Mouse (Mus musculus) heart, postnatal 0 days (tissue): ENCODE measurements around the gene Dgkd. TPM values are rescaled to one million over a fixed set of nuclear protein-coding genes. Genes with fewer than 3 reads are reported as not detected.
A peak's percentile ranks its signal among the peaks of the same experiment; 100 is the strongest.

Experiments used
- ATAC-seq: fragments of 200-750 bp; cut with Nextera tagmentation; 2 replicates; pipeline ENCODE4 v1.8.0; 2017; ENCODE audit warnings: low read depth, moderate number of reproducible peaks, moderate library complexity; ENCODE audit not compliant: insufficient read depth
- DNase-seq: peaks from one replicate; pipeline ENCODE4 v3.0.0-alpha.2; 2016; ENCODE audit warnings: low spot score
- H3K27ac ChIP-seq: fragments of 300-500 bp; sonication (generic); 2 replicates; pipeline ENCODE4 v1.5.1; 2014; ENCODE audit warnings: low read depth, mild to moderate bottlenecking
- H3K27me3 ChIP-seq: fragments of 300-500 bp; sonication (generic); 2 replicates; pipeline ENCODE4 v1.6.1; 2014; ENCODE audit warnings: low read length, mixed read lengths; ENCODE audit not compliant: control insufficient read depth, insufficient read depth
- H3K36me3 ChIP-seq: fragments of 300-500 bp; sonication (generic); replicated peaks from 2 replicates; pipeline ENCODE4 v1.6.1; 2014; ENCODE audit warnings: low read length, mixed read lengths; ENCODE audit not compliant: control insufficient read depth, insufficient read depth
- H3K4me1 ChIP-seq: fragments of 300-500 bp; sonication (generic); 2 replicates; pipeline ENCODE4 v1.6.1; 2014; ENCODE audit warnings: antibody characterized with exemption; ENCODE audit not compliant: control insufficient read depth, insufficient read depth
- H3K4me2 ChIP-seq: fragments of 300-500 bp; sonication (generic); 2 replicates; pipeline ENCODE4 v1.6.1; 2014; ENCODE audit warnings: low read depth, mild to moderate bottlenecking, low read length, moderate library complexity
- H3K4me3 ChIP-seq: fragments of 300-500 bp; sonication (generic); 2 replicates; pipeline ENCODE4 v1.5.1; 2014; ENCODE audit warnings: low read depth, low read length
- H3K9ac ChIP-seq: fragments of 300-500 bp; sonication (generic); replicated peaks from 2 replicates; pipeline ENCODE4 v1.6.1; 2014; ENCODE audit warnings: low read depth, low read length, mixed read lengths
- H3K9me3 ChIP-seq: fragments of 300-500 bp; sonication (generic); replicated peaks from 2 replicates; pipeline ENCODE4 v1.6.1; 2016; ENCODE audit warnings: low read length; ENCODE audit not compliant: control insufficient read depth
- CTCF ChIP-seq: IDR thresholded peaks from 2 replicates; pipeline ENCODE4 v1.5.1; 2016; ENCODE audit warnings: antibody characterized with exemption, control low read depth, low read depth
- EP300 ChIP-seq: IDR thresholded peaks from 2 replicates; pipeline ENCODE4 v1.6.1; 2016; ENCODE audit warnings: antibody characterized with exemption, low read depth
- WGBS: fragments of 180-500 bp; shearing (Covaris S2); extraction: QIAGEN DNeasy Blood & Tissue Kit; methylation state at CpG from one replicate; pipeline ENCODE4 v1.1.7; 2014; 5-methylcytosine and 5-hydroxymethylcytosine counted together
- polyA plus RNA-seq: library from polyadenylated mRNA; unstranded; fragments of >200 nt; fragmentation: Nextera tagmentation; extraction: Ambion mirVana; gene quantifications from 2 replicates; pipeline ENCODE4 v1.2.1, GENCODE M21; 2015
- total RNA-seq: library from RNA; depleted of rRNA; stranded (reverse); fragments of >200 nt; gene quantifications from 2 replicates; pipeline ENCODE4 v1.2.3, GENCODE M21; 2014; ENCODE audit warnings: low replicate concordance

Dgkd gene
- total and polyA plus RNA-seq, 2 experiments from 2014 or later = 14.1 to 40.5 TPM

DNA sequence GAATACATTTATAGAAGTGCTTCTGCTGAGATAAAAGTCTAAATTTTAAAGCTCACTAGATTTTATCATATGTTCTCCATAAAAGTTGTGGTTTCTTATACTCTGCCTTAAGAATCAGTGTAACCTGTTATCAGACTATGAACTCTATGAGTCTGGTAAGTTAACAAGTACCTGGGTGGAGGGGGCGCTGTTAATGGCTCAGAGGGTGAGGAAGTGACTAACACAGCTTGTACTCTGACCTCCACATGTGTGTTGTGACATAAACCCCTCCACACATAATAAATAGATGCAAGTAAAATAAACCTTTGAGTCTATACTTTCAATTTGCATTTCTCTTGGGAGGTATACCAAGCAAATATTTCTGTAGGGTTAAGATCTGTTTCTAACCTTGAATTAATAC lies 57.3 kb downstream of the Dgkd start:
- DNase-seq (no peak), ATAC-seq (no peak)
- Histone ChIP-seq H3K4me3 (no peak overlapping the region), H3K36me3 (0 out of 2 replicates have a peak, but pooled peaks cover 14% of the 10 kb centered on the region), H3K9ac (no peak overlapping the region), H3K27ac (no peak overlapping the region), H3K9me3 (no peaks in the 10 kb centered on the region), H3K4me1 (peaks cover 12% of the 10 kb centered on the region), H3K4me2 (no peak overlapping the region), H3K27me3 (no peaks in the 10 kb centered on the region)
- TF ChIP-seq CTCF = no peak
- no peak for TF ChIP-seq EP300
- WGBS = 78% methylated on average over 1 of the region's 1 CpGs

DNA sequence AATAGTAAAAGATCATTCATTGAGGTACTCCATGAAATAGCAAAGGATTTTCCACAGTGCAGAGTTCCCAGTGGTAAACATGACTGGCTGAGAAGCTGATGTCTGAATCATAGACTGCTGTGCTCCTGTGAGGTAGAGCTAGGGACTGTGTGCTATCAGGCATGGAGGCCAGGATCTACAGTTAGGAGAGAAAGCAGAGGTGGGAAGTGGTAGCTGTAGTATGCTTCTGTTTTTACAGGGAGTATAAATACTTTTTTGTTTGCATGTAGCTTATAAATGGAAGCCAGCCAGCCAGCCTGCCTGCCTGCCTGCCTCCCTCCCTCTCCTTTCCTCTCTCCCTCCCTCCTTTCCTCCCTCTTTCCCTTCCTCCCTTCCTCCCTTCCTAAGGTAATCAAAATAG lies 60.3 kb downstream of the Dgkd start:
- Histone ChIP-seq H3K27ac (no peak overlapping the region), H3K4me2 (no peak overlapping the region), H3K9me3 (no peaks in the 10 kb centered on the region), H3K27me3 (no peaks in the 10 kb centered on the region), H3K4me1 (peaks cover 12% of the 10 kb centered on the region), H3K9ac (no peak overlapping the region), H3K4me3 (no peak overlapping the region), H3K36me3 (peaks cover 32% of the 10 kb centered on the region)
- ATAC-seq (no peak), DNase-seq (no peak)
- TF ChIP-seq CTCF = no peak
- no peak for TF ChIP-seq EP300

DNA sequence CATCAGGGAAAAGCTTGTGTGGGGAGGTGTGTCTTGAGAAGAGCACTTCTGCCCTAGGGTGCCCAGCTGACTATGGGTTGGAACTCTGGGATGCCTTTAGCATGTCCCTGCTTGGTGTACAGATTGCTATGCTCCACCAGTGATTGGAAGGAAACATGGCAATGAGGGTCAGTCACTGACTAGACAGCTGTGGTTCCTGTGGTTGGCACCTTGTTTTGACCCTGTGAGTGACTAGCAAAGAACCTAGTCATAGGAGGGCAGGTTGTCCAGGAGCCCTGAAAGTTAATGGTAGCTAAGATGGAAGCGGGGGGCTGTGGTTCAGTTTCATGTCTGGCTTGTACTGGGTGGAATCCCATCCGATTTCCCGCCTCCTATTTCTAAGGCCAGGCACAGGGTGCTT lies 64.3 kb downstream of the Dgkd start:
- Histone ChIP-seq H3K27me3 (no peaks in the 10 kb centered on the region), H3K9me3 (no peaks in the 10 kb centered on the region), H3K4me3 (no peak overlapping the region), H3K27ac (no peak overlapping the region), H3K9ac (no peak overlapping the region), H3K4me2 (no peak overlapping the region), H3K36me3 (peaks cover 59% of the 10 kb centered on the region), H3K4me1 (peaks cover 6% of the 10 kb centered on the region; the same call in 1 of the 2 replicates)
- 92% methylated on average over 3 of the region's 3 CpGs for WGBS
- ATAC-seq (no peak), DNase-seq (no peak)
- TF ChIP-seq CTCF (no peak), EP300 (no peak)

DNA sequence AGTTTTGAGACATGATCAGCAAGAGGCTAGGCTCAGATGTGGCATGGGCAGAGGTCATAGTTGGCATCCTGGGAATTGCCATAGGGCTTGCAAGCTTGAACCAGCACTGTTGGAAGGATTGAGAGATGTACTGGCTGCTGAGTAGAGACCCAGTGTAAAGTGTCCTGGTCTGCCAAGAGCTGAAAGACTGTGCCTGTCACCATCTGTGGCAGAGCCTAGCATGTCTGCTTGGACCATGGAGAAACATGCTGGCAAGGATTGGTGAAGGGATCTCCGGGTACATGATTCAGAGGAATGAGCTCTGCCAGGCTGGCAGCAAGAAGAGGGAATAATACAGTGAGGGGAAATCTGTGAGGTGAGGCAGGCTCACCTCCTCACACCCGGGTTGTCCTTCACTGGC lies 65.0 kb downstream of the Dgkd start:
- H3K36me3 ChIP-seq = peaks cover 59% of the 10 kb centered on the region
- WGBS = 73% methylated on average over 2 of the region's 2 CpGs
- H3K9me3 ChIP-seq = no peaks in the 10 kb centered on the region
- H3K4me1 ChIP-seq = peaks cover 5% of the 10 kb centered on the region; the same call in 1 of the 2 replicates
- ATAC-seq = no peak
- no peak overlapping the region for H3K4me3 ChIP-seq
- H3K27ac ChIP-seq = no peak overlapping the region
- TF ChIP-seq EP300 = no peak
- TF ChIP-seq CTCF = no peak
- H3K9ac ChIP-seq = no peak overlapping the region
- DNase-seq = no peak
- no peaks in the 10 kb centered on the region for H3K27me3 ChIP-seq
- H3K4me2 ChIP-seq = no peak overlapping the region

DNA sequence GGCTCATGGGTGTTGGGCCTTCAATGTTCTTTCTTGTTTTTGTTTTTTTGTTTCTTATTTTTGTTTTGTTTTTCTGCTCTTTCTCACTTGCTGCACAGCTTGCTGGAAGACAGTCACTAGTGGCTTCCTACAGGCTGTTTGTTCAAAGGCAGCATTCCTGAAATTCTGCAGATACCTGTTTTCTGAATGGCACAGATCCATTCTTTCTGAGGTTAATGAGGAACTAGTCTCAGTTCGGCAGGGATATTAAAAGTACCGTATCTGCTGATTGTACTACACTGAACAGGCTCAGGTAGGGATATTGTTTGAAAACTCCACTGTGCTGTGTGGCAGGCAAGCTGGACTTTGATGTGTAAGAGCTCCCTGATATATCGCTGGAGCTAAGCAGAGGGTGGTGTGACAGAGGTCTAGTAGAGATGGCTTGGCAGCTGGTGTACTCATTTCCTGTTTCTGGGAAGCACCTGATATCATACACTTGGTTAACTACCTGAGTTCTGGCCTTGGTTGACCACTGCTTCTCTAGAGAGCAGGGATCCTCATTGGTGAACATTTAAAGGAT lies 67.0 kb downstream of the Dgkd start:
- WGBS = 56% methylated on average over 3 of the region's 3 CpGs
- DNase-seq = no peak
- Histone ChIP-seq H3K36me3 (peaks cover 71% of the 10 kb centered on the region), H3K4me3 (no peak overlapping the region), H3K9me3 (no peaks in the 10 kb centered on the region), H3K27me3 (no peaks in the 10 kb centered on the region), H3K9ac (no peak overlapping the region), H3K4me1 (no peaks in the 10 kb centered on the region), H3K4me2 (no peak overlapping the region), H3K27ac (no peak overlapping the region)
- TF ChIP-seq CTCF = no peak
- TF ChIP-seq EP300 = no peak
- no peak for ATAC-seq

DNA sequence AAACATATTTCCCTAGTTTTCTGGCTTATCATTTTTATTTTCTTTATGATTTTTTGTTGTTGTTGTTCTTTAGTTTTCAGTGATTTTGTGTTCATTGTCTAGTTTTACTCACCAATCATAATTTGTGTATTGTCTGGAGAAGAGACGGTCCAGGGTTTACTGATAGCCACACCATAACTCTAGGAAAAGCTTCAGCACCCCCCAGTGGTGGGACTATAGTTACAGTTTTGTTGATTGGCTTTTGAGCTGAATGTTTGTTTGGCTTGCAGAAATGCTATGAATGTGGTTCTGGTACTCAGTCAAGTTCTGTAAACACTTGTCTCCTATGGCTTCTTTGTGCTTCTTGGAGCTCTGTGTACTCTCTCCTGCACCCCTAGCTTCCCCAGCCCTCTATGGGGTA lies 69.6 kb downstream of the Dgkd start:
- H3K36me3 ChIP-seq = peaks cover 74% of the 10 kb centered on the region
- ATAC-seq = no peak
- WGBS = 3% methylated on average over 1 of the region's 1 CpGs

More for the DNA sequence above, 69.6 kb downstream of the Dgkd start:
- peak; percentile 75 for TF ChIP-seq CTCF
- TF ChIP-seq EP300 = no peak
- peak; percentile 65 for DNase-seq
- H3K27me3 ChIP-seq = no peaks in the 10 kb centered on the region
- H3K9ac ChIP-seq = no peak overlapping the region
- no peaks in the 10 kb centered on the region for H3K4me1 ChIP-seq
- H3K4me2 ChIP-seq = no peak overlapping the region
- no peak overlapping the region for H3K4me3 ChIP-seq
- no peak overlapping the region for H3K27ac ChIP-seq
- no peaks in the 10 kb centered on the region for H3K9me3 ChIP-seq
